Mouse (Mus musculus): ENCODE results near the gene Mctp2.

The Mctp2 gene

DNA sequence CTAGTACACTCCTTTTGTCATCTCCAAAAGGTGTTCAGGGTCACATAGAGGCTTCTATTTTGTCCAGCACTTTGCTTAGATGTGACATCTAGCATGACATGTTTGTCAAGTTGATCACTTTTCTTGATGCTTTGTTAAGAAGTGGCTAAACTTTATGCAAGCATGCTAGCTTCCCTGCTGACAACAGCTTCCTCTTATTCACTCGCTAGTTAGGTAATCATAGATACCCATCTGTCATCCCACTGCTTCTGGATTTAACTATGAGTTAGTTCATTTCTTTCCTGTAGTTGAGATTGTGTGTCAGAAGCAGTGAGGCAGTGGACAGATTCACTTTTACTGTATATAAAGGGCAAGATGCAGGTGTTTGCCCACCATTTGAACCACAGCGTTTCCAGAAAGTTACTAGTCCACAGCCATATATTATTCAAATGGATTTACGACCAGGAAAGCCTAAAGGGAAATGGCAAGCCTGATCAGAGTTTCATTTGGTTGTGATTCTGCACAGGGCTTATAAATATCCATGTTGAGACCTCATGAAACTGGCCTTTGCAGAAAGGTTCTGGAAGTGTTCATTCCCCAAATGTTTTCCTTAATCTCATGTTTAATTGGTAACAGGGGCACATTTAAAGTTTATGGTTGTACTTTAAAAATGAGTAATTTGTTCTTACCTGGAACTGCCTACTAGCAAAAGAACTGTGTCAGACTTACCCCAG lies 216.8 kb downstream of the Mctp2 start:
- DNase-seq (ENCODE audit: low read depth) = no peak

DNA sequence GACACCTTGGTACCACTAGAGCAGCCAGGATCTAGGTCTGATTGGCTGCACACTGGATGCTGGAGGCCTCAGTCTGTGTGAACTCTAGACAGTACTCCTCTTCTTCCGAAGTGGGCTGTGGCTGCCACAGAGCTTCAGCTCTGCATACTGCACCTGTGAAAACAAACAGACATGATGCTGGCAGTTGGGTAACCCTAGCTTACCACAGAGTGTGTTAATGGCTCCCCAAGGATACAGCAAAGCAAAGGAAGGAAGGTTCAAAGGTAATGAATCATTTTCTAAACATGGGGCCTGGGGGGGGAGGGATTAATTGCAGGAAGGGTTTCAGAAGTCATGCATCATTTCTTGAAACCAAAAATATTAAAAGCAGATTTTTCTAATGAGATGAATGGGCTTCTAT lies 225.7 kb downstream of the Mctp2 start:
- no peak for DNase-seq (ENCODE audit: low read depth)

DNA sequence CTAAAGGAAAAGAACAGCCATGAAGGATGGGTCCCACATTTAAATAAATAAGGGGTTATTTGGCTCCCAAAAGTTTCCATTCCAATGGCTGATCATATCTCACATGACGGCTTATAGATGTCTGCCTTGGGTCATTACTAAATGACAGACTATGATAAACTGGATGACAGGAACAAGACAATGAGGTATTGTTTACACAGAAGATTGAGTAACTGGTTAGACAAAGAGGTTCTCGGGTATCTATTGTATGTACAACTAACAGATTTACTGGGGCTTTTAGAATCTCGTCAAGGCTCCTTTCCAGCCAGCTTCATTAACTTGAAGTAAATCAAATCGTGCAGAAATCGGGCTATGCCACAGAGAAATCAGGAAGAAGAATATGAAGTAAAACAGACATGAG lies 227.5 kb downstream of the Mctp2 start:
- DNase-seq (ENCODE audit: low read depth) = no peak

DNA sequence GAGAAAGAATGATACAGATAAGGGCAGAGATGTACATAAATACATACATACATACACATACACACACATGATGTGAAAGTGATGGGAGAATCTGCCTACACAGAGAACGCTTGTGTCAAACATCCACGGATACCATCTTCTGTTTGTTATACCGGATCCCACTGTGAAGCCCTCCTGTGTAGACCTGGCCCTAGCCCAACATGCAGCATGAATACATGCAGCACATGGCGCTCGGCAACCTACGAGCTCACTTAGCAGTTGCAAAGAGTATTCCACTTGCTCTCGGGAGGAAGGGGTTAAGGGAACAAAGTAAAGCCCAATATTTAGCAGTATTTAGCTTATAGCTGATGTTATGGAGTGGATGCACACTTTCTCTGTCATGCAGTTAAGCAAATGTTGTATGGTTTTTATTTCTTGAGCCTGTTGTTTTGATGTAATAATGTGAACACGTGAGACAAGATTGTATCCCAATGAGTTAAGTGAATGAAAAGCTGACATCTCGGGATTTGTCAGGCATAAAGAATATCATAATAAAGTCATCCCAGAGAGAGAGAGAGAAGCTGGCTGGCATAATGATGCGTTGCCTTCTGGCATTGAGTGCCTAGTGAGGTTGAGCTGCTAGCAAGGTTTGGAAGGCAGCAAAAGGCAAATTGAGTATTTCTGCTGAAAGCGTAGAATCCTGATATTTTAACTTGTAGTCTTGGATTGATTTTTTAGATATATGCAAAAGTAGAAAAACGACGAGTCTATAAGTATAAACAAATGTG lies 234.8 kb downstream of the Mctp2 start:
- no peak for DNase-seq (ENCODE audit: low read depth)

DNA sequence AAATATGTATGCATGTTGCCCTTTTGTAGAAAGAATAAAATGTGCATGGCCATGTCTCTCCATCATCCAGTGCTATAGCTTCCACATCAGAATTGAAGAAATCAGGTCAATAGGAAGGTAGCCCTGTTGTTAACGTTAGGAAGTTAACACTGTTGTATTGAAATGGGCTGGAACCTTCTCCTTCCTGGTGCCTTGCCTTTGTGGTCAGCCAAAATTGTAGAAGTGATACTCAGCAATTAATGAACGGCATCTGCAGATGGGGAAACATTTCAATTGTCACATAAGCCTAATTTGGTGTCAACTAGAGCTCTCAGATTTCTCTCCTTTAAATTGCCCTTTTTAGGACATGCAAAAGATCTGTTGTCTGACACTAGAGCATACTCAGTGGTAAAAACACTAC lies 238.0 kb downstream of the Mctp2 start:
- no peak for DNase-seq (ENCODE audit: low read depth)

DNA sequence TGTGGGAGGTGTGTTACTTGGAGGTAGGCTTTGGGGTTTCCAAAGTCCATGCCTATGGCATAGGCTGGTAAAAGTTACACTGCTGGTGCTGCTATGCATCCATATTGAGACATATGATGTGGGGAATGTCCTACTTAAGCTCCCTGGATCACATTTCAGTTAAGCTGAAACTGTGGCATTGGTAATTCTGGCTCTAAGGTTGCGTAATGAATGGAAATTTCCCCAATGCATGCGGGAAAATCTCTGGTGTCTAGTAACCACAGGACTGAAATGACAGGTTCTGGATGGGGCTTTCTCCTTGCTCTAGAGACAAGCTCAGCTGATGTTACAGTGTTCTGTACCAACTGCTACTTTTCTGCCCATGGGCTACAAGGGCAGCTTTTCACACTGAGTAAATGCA lies 240.1 kb downstream of the Mctp2 start:
- DNase-seq (ENCODE audit: low read depth) = no peak

DNA sequence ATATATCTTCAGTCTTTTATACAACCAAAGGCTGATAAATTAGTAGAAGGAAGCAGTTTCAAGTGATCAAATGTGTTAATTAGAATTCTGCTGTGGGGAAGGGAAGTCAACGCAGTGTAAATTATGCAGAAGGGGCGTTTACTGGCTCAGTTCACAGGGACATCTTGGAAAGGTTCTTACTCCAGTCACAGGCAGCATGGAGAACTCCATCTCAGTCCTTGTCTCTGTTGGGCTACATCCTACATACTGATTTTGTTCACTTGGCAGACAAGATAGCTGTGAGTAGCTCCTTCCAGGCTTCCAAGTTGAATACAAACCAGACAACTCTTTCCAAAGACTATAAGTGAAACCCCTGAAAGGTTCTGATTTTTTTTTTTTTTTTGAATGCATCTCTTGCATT lies 254.6 kb downstream of the Mctp2 start:
- no peak for DNase-seq (ENCODE audit: low read depth)

DNA sequence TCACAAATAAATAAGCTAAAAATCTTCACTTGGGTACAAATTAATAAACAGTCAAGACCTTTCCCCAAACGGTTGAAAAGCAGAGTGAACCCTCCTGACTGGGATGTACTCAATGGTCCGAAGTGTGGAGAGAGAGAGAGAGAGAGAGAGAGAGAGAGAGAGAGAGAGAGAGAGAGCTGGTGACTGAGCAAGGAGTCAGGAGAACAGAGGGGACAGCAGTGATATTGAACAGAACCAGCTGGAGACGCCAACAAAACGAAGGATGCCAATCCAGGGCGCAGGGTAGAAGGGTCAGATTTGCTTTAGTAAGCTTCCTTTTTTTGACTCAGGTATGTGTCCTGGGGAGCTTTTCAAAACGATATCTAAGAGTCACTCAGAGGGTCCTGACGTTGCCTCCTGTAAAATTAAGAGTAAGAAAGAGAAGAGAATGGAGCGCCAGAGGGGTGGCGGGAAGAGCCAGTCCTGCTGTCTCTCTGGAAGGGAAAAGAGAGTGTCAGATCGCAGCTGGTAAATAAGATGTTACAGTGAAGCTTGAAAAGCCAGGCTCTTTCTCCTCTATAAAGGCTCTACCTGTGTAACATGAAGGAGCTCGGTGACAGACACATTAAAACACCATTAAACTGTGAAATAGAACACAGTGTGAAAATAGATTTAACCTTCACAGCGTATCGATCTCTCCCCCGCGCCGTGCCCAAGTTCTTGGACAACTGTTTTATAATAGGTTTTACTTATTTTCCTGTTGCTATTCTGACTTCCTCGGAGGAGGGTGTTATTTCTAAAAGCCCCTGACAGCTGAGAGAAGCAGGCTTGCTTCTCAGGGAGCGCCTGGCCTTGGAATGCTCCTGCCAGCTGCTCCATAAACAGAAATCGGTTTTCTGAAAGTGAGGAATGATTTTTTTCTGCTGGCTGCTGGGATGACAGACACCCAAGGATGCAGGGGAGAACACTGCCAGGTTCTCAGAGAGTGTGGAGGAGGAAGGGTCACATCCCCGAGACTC lies 258.5 kb downstream of the Mctp2 start:
- DNase-seq (ENCODE audit: low read depth) = no peak

All from induced T-regulatory cell, adult 2 months (primary cell).